Mouse (Mus musculus) thymus, postnatal 14 days (tissue): ENCODE measurements around the gene Tmem51.
A peak's percentile ranks its signal among the peaks of the same experiment; 100 is the strongest.

ENCODE experiments used
- DNase-seq: peaks from one replicate; pipeline ENCODE4 v3.0.0; 2021

Tmem51 gene

GRCm38 (mm10) chr4:142084131-142084899, at the start of gene Tmem51:
TSS of gene Tmem51 (minus strand) at chr4:142084304.
- peak; percentile 42 for DNase-seq

- DNase-seq = no peak
These were observed 46.1 kb upstream of the Tmem51 start for GRCm38 (mm10) chr4:142130162-142130561.

- no peak for DNase-seq
These were observed 43.2 kb upstream of the Tmem51 start for GRCm38 (mm10) chr4:142127275-142127788.

- DNase-seq = no peak
These were observed 42.7 kb upstream of the Tmem51 start for GRCm38 (mm10) chr4:142126641-142127274.

GRCm38 (mm10) chr4:142121164-142121563, 37.1 kb upstream of the Tmem51 start:
- no peak for DNase-seq

DNA sequence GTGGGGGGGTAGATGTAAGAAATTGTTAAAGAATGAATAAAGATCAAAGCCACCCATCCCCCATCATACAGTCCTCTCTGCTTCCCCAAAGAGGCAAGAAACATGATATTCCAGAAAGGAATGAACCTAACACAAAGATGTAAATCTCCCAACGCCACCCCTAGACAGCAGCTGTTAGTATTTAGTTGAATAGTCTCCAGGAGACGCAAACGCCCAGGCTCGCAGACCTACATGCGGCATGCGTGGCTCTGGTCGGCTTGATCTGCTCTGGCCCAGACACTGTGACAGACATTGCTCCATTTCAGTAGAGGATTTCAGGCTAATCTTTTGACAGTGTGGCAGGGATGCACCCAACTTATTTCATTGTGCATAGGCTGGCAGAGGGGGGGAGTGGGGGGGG, 34.4 kb upstream of the Tmem51 start:
- no peak for DNase-seq

DNA sequence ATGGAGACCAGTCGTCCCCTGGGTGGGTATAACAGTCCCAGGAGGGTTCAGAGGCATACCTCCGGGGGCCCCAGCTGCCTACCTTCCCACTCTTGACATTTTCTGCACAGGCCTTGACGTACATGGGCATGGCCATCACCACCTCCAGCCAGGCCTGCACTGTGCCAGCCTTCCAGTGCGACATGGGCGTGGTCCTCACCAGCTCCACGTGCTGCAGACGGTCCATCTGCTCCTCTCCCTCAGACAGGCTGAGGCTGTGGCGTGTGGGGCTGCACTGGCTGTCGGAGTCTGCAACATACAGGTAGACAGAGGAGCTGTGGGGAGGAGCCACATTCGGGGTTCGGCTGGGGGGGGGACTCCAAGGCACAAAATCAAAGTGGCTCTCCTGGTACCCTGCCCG, 33.9 kb upstream of the Tmem51 start:
- DNase-seq = no peak

- peak; percentile 34 for DNase-seq
These were observed 29.2 kb upstream of the Tmem51 start for GRCm38 (mm10) chr4:142113306-142113705.

DNA sequence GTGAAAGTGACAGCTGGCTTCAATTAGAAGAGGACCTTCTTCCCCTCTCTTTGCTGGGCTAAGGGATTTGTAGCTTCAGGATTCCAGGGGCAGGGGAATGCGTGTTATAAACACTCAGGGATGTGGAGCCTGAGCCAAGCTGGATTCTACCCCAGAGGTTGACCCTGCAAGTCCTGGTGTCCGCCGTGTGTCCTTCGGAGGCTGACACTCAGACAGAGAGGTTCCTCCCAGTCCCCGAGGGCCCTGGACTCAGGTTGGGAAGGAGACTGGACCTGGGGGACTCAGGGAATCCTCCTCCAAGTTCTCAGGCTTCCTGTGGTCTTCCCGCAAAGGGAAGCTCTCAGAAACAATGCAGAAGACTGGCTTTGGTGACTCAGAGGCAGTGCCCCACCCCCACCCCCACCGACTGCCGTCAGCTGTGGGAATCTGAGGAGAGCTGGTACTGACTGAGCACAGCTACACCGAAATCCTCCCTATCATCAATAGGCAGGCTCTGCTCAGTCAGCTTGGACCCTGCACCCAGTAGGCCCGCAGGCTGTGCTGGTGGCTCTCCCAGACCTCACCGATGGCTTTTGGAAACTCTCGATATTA, 19.1 kb upstream of the Tmem51 start:
- no peak for DNase-seq

- peak; percentile 51 for DNase-seq
These were observed 14.2 kb upstream of the Tmem51 start for GRCm38 (mm10) chr4:142098303-142098702.

GRCm38 (mm10) chr4:142097871-142098270, 13.8 kb upstream of the Tmem51 start:
- DNase-seq = no peak

GRCm38 (mm10) chr4:142095513-142096241, 11.6 kb upstream of the Tmem51 start:
- DNase-seq = no peak

DNA sequence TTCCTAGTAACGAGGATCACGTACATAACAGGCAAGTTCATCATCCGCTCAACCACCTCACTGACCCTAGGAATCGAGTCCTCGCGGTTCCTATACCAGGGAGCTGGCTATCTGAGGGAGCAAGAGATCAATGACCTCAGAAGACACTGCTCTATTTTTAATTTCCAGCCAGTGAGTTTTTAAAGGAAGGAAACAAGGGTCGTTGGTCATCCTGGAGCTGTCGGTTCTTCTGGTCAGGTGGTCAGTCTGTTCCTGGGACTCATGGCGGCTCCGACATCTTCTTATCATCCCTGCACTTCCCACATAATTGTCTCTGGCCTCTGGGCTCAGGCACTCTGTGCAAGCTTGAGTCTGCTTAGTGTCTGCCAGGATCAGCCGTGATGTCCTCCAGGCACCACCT, 10.3 kb upstream of the Tmem51 start:
- no peak for DNase-seq

GRCm38 (mm10) chr4:142091100-142091499, 7.0 kb upstream of the Tmem51 start:
- DNase-seq = no peak

DNA sequence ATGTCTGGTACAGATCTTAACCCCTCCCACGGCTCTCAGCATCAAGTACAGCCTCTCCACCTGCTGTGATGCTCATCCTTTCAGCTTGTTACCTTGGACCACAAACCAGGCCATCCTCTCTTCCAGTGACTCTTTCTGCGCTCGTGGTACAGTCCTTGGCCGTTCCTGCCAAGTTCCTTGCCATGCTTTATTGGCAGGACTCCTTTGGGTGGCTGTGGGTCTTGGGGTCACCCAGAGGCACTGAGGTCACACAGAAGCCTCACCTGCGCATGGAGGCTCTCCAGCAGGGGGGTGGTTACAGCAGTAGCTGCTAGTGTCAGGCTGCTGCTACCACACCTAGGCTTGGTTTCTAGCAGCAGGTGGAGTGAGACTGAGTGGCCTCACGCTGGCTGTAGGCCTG, 5.9 kb upstream of the Tmem51 start:
- DNase-seq = no peak

GRCm38 (mm10) chr4:142088836-142089235, 4.7 kb upstream of the Tmem51 start:
- DNase-seq = no peak

GRCm38 (mm10) chr4:142088409-142088808, 4.3 kb upstream of the Tmem51 start:
- DNase-seq = no peak

DNA sequence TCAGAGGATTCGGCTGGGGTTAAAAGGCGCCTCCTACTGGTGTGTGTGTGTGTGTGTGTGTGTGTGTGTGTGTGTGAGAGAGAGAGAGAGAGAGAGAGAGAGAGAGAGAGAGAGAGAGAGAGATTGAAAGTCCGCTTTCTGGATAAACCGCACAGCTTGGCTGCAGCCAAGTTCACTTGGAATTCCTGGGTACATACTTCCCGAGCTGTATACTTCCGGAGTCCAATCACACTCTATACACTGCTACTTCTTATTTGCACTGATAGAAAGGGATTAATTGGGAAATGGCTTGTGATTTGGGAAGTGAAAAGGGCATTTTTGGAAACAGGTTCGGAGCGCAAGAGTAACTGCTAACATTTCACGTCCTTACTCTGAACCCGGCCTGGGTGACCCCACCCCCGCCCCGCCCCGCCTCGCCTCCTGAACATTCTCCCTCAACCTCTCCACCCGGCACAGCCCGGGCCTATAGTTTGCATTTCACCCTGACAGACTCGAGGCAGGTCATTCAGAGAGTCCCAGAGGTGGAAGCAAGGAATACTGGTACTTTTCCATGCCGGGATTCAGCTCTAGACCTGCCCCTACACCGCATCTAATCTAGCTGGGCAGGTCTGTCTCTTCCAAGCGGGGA, 946 bp upstream of the Tmem51 start:
- DNase-seq = no peak

GRCm38 (mm10) chr4:142083762-142084130, 358 bp downstream of the Tmem51 start:
- peak; percentile 50 for DNase-seq

DNA sequence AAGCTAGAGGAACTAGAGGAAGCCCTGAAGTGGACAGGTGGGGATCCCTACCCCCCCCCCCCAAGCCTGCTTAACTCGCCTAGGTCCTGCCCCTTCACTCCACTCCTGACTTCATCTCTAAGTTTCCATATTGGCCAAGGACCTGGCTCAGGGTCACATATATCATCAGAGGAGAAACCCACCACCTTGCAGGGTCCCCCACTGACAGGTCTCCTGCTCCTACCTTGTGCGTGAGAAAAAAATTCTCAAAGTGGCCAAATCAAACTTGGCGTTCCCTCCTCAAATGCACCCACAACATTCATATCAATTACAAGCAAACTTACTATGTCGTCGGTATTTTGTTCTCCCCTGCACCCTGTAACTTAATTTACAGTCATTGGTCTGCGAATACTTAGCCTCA, 911 bp downstream of the Tmem51 start:
- DNase-seq = no peak

- no peak for DNase-seq
These were observed 1.4 kb downstream of the Tmem51 start for GRCm38 (mm10) chr4:142082703-142083102.

DNA sequence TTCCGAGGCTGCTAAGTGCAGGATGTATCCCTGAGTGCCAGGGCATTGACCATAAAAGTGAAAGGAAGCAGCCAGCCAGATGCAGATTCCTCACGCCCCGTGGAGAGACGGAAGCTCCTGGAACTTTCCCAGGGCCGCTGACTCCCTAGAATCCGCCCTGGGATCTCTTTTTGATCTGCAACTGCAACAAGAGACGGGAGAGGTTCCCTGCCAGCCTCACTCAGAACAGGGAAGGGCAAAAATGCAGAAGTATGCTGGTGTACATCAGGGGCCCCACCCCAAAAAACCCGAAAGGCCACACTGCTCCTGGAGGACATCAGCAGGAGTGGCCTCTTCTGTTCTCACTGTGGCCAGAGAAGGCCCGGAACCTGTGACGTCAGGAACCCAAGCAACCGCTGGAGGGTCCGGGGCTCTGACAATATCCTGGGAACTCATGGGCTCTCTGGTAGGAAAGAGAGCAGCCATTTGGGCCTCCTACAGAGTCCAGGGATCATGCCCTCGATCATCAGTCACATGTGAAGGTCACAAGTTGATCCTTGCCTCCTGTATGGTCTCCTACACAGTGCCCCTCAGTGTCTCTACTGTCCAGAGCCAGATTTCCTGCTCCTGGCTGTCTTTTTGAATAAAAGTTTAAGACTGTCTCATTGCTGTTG, 2.3 kb downstream of the Tmem51 start:
- no peak for DNase-seq
